Mouse (Mus musculus): ENCODE data around the gene Chsy1. TPM values are rescaled to one million over a fixed set of nuclear protein-coding genes. Genes with fewer than 3 reads are reported as not detected.

The Chsy1 gene
- total RNA-seq, 1 experiment from 2014 or later: 48.8 TPM

GRCm38 (mm10) chr7:66107930-66108329 lies 1.4 kb upstream of the Chsy1 start:
- ATAC-seq (replicated peaks; ENCODE audit: low read depth, poor library complexity, severe bottlenecking): no peak

- no peak for ATAC-seq (replicated peaks; ENCODE audit: low read depth, poor library complexity, severe bottlenecking)
Measured at GRCm38 (mm10) chr7:66109855-66110635, 730 bp downstream of the Chsy1 start.

- ATAC-seq (replicated peaks; ENCODE audit: low read depth, poor library complexity, severe bottlenecking): 0 out of 2 replicates have a peak, but pooled peaks have one; percentile 20
Measured at GRCm38 (mm10) chr7:66110636-66111112, 1.4 kb downstream of the Chsy1 start.

- no peak for ATAC-seq (replicated peaks; ENCODE audit: low read depth, poor library complexity, severe bottlenecking)
Measured at GRCm38 (mm10) chr7:66111211-66111610, 1.9 kb downstream of the Chsy1 start.

- ATAC-seq (replicated peaks; ENCODE audit: low read depth, poor library complexity, severe bottlenecking): no peak
Measured at GRCm38 (mm10) chr7:66113561-66113960, 4.2 kb downstream of the Chsy1 start.

- ATAC-seq (replicated peaks; ENCODE audit: low read depth, poor library complexity, severe bottlenecking): peak; percentile 45
Measured at GRCm38 (mm10) chr7:66115821-66116343, 6.6 kb downstream of the Chsy1 start.

GRCm38 (mm10) chr7:66116906-66117482 lies 7.7 kb downstream of the Chsy1 start:
- ATAC-seq (replicated peaks; ENCODE audit: low read depth, poor library complexity, severe bottlenecking): no peak

GRCm38 (mm10) chr7:66118046-66118445 lies 8.7 kb downstream of the Chsy1 start:
- ATAC-seq (replicated peaks; ENCODE audit: low read depth, poor library complexity, severe bottlenecking): peak; percentile 17; the same call in 1 of the 2 replicates

- peak; percentile 27; the same call in 1 of the 2 replicates for ATAC-seq (replicated peaks; ENCODE audit: low read depth, poor library complexity, severe bottlenecking)
Measured at GRCm38 (mm10) chr7:66118796-66119195, 9.5 kb downstream of the Chsy1 start.

GRCm38 (mm10) chr7:66120139-66120538 lies 10.8 kb downstream of the Chsy1 start:
- ATAC-seq (replicated peaks; ENCODE audit: low read depth, poor library complexity, severe bottlenecking): no peak

GRCm38 (mm10) chr7:66120702-66121396 lies 11.5 kb downstream of the Chsy1 start:
- ATAC-seq (replicated peaks; ENCODE audit: low read depth, poor library complexity, severe bottlenecking): peak; percentile 42

GRCm38 (mm10) chr7:66124551-66124968 lies 15.2 kb downstream of the Chsy1 start:
- peak; percentile 32; the same call in 1 of the 2 replicates for ATAC-seq (replicated peaks; ENCODE audit: low read depth, poor library complexity, severe bottlenecking)

GRCm38 (mm10) chr7:66125368-66125767 lies 16.1 kb downstream of the Chsy1 start:
- ATAC-seq (replicated peaks; ENCODE audit: low read depth, poor library complexity, severe bottlenecking): peak; percentile 75

GRCm38 (mm10) chr7:66127951-66128645 lies 18.8 kb downstream of the Chsy1 start:
- ATAC-seq (replicated peaks; ENCODE audit: low read depth, poor library complexity, severe bottlenecking): no peak

- ATAC-seq (replicated peaks; ENCODE audit: low read depth, poor library complexity, severe bottlenecking): no peak
Measured at GRCm38 (mm10) chr7:66128857-66129256, 19.5 kb downstream of the Chsy1 start.

GRCm38 (mm10) chr7:66130296-66130695 lies 21.0 kb downstream of the Chsy1 start:
- ATAC-seq (replicated peaks; ENCODE audit: low read depth, poor library complexity, severe bottlenecking): no peak

GRCm38 (mm10) chr7:66131776-66132421 lies 22.6 kb downstream of the Chsy1 start:
- no peak for ATAC-seq (replicated peaks; ENCODE audit: low read depth, poor library complexity, severe bottlenecking)

- no peak for ATAC-seq (replicated peaks; ENCODE audit: low read depth, poor library complexity, severe bottlenecking)
Measured at GRCm38 (mm10) chr7:66134154-66134553, 24.8 kb downstream of the Chsy1 start.

- peak; percentile 68 for ATAC-seq (replicated peaks; ENCODE audit: low read depth, poor library complexity, severe bottlenecking)
Measured at GRCm38 (mm10) chr7:66135644-66136043, 26.3 kb downstream of the Chsy1 start.

Measured in common myeloid progenitor, adult 5-6 weeks (primary cell).